Mouse (Mus musculus) hindbrain, embryonic 16.5 days (tissue): ENCODE measurements around the gene Cdk4. TPM values are rescaled to one million over a fixed set of nuclear protein-coding genes. Genes with fewer than 3 reads are reported as not detected.
"Not testable (repeated sequence)": the region's sequence is repeated elsewhere in the genome, so short reads cannot be mapped to it uniquely, and the experiment has no call there.

Source experiments
- ATAC-seq: fragments of 200-750 bp; cut with Nextera tagmentation; 2 replicates; pipeline ENCODE4 v1.8.0; 2017; ENCODE audit warnings: moderate TSS enrichment, moderate library complexity
- H3K27ac ChIP-seq: fragments of 300-500 bp; sonication (generic); 2 replicates; pipeline ENCODE4 v1.5.1; 2014; ENCODE audit warnings: low read depth, mild to moderate bottlenecking, control low read depth, low read length, moderate library complexity
- H3K27me3 ChIP-seq: fragments of 300-500 bp; sonication (generic); replicated peaks from 2 replicates; pipeline ENCODE4 v1.6.1; 2014; ENCODE audit warnings: low read length; ENCODE audit not compliant: control insufficient read depth, insufficient read depth
- H3K36me3 ChIP-seq: fragments of 300-500 bp; sonication (generic); 2 replicates; pipeline ENCODE4 v1.6.1; 2014; ENCODE audit warnings: mild to moderate bottlenecking, low read length, moderate library complexity, mixed read lengths; ENCODE audit not compliant: control insufficient read depth, insufficient read depth
- H3K4me1 ChIP-seq: fragments of 300-500 bp; sonication (generic); 2 replicates; pipeline ENCODE4 v1.6.1; 2014; ENCODE audit warnings: low read depth, low read length; ENCODE audit not compliant: control insufficient read depth, insufficient read depth
- H3K4me2 ChIP-seq: fragments of 300-500 bp; sonication (generic); 2 replicates; pipeline ENCODE4 v1.6.1; 2014; ENCODE audit warnings: mild to moderate bottlenecking, low read length, control low read depth, moderate library complexity
- H3K4me3 ChIP-seq: fragments of 300-500 bp; sonication (generic); 2 replicates; pipeline ENCODE4 v1.5.1; 2014; ENCODE audit warnings: mild to moderate bottlenecking, low read length, control low read depth, moderate library complexity
- H3K9ac ChIP-seq: fragments of 300-500 bp; sonication (generic); 2 replicates; pipeline ENCODE4 v1.6.1; 2014; ENCODE audit warnings: low read depth, mild to moderate bottlenecking, control low read depth, low read length, moderate library complexity
- H3K9me3 ChIP-seq: fragments of 300-500 bp; sonication (generic); 2 replicates; pipeline ENCODE4 v1.6.1; 2014; ENCODE audit warnings: mild to moderate bottlenecking, low read length, moderate library complexity; ENCODE audit not compliant: control insufficient read depth
- WGBS: fragments of 180-500 bp; shearing (Covaris S2); extraction: QIAGEN DNeasy Blood & Tissue Kit; methylation state at CpG from one replicate; pipeline ENCODE4 v1.1.7; 2014; 5-methylcytosine and 5-hydroxymethylcytosine counted together
- polyA plus RNA-seq: library from polyadenylated mRNA; unstranded; fragments of >200 nt; fragmentation: Nextera tagmentation; extraction: Ambion mirVana; gene quantifications from 2 replicates; pipeline ENCODE4 v1.2.1, GENCODE M21; 2015

Gene Cdk4
- polyA plus RNA-seq, 1 experiment from 2014 or later: 669 TPM

DNA sequence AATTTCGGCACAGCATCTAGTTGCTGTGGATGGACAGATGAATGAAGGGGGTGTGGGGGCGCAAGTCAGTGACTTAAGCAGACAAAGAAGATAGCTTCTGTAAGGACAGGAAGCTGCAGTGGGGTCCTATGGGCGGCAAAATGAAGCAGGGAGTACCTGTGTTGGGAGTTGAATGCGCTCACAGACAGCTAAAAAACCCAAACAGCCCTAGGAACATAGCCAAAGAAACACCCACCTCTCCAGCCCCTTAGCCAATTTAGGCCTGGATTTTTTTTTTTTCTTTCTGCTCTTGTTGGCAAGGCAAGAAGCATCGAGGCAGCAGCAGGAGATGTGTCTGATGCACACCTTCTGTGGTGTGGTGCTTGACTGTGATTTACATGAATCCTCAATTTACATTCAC lies 2.2 kb upstream of the Cdk4 start:
- Histone ChIP-seq H3K36me3 (peaks cover 26% of the 10 kb centered on the region), H3K4me2 (peak overlapping the region; percentile 86), H3K4me3 (peak overlapping the region; percentile 81), H3K27ac (peak overlapping the region; percentile 94), H3K27me3 (no peaks in the 10 kb centered on the region), H3K4me1 (peaks cover 26% of the 10 kb centered on the region), H3K9ac (peak overlapping the region; percentile 97), H3K9me3 (no peaks in the 10 kb centered on the region)
- no peak for ATAC-seq
- WGBS: 14% methylated on average over 5 of the region's 5 CpGs

DNA sequence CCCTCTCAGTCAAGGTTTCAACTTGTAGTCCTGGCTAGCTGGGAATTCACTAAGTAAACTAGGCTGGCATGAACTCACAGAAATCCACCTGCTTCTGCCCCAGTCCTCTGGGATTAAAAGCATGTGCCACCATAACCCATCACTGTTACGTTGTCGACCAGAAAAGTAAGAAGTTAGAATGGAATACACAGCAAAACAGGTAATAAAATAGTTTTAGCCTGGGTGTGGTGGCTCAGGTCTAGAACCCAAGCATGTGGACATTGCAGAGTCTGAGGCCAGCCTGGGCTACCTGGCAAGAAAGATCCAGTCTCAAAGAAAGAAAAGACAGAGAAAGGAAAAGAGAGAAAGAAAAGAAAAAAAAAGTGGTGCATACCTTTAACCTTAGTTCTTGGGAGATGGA lies 1.8 kb upstream of the Cdk4 start:
- peak overlapping the region; percentile 81 for H3K4me3 ChIP-seq
- H3K36me3 ChIP-seq: peaks cover 26% of the 10 kb centered on the region
- no peak for ATAC-seq
- peak overlapping the region; percentile 86 for H3K4me2 ChIP-seq
- H3K9ac ChIP-seq: peak overlapping the region; percentile 97
- H3K4me1 ChIP-seq: peaks cover 26% of the 10 kb centered on the region
- H3K27me3 ChIP-seq: no peaks in the 10 kb centered on the region
- WGBS: 55% methylated on average over 2 of the region's 2 CpGs
- H3K27ac ChIP-seq: peak overlapping the region; percentile 94
- H3K9me3 ChIP-seq: no peaks in the 10 kb centered on the region

DNA sequence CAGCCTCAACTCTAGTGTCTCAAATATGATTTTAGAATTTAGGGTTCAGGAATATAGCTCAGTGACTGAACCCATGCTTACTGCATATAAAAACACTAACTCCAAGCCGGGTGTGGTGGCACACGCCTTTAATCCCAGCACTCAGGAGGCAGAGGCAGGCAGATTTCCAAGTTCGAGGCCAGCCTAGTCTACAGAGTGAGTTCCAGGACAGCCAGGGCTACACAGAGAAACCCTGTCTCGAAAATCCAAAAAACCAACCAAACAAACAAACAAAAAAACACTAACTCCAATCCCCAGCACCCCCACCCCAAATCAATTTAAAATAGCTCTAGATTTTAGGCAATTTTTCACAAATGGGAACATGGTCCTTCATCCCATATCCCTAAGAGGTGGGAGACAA lies 1.2 kb upstream of the Cdk4 start:
- ATAC-seq, H3K4me2 ChIP-seq, H3K27me3 ChIP-seq, H3K9me3 ChIP-seq, H3K9ac ChIP-seq, H3K27ac ChIP-seq, H3K4me3 ChIP-seq: not testable (repeated sequence)
- WGBS: 88% methylated on average over 4 of the region's 4 CpGs
- H3K4me1 ChIP-seq: peaks cover 26% of the 10 kb centered on the region
- H3K36me3 ChIP-seq: peaks cover 27% of the 10 kb centered on the region

DNA sequence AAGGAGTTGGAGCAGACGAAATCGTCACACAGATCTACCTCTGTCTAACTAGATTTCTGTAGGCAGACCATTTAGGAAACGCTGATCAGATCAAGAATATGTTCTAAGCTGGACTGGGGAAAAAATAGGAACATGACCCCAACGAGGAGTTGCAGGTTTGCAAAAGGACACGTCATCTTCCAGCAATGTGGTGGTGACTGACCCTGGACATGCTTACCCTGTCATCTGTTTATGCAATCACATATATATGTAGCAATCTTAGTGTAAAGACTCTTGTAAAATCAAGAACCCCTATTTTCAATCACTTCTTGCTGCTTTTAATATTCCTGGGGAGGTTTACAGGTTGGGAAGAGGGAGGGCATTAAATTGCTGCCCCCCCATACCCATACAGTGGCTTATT lies 831 bp upstream of the Cdk4 start:
- 81% methylated on average over 5 of the region's 5 CpGs for WGBS
- no peak for ATAC-seq
- Histone ChIP-seq H3K27ac (peak overlapping the region; percentile 72), H3K36me3 (peaks cover 27% of the 10 kb centered on the region), H3K4me1 (peaks cover 26% of the 10 kb centered on the region), H3K4me3 (no peak overlapping the region), H3K9ac (no peak overlapping the region), H3K4me2 (peak overlapping the region; percentile 77; the same call in 1 of the 2 replicates), H3K27me3 (no peaks in the 10 kb centered on the region), H3K9me3 (no peaks in the 10 kb centered on the region)

DNA sequence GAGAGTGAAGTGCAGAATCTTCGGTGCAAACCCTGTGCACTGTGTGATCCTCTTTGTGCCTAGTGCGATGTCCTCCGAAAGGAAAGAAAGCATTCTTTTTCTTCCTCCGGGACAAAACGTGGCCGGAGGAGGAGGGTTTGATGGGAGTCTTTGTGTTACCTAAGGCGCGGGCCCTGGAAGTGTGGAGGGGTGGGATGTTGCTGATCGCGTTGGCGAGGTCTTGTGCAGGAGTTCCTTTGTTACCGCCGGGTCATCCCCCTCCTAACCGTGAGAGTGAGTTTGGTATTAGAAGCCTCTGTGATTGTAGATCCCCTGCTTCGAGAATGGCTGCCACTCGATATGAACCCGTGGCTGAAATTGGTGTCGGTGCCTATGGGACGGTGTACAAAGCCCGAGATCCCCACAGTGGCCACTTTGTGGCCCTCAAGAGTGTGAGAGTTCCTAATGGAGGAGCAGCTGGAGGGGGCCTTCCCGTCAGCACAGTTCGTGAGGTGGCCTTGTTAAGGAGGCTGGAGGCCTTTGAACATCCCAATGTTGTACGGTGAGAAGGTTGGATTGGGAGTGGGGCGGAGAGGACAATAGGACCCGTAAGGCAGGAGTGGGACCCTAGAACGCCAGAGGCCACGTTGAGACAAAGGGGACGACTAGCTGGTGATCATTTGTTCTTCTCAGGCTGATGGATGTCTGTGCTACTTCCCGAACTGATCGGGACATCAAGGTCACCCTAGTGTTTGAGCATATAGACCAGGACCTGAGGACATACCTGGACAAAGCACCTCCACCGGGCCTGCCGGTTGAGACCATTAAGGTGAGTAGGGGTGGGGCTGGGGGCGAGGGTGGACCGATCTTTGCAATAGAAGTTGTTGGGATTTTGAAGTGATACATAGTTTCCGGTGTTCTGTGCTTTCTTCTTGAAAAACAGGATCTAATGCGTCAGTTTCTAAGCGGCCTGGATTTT lies 858 bp downstream of the Cdk4 start:
- Histone ChIP-seq H3K9me3 (no peaks in the 10 kb centered on the region), H3K9ac (peak overlapping the region; percentile 84), H3K4me3 (peak overlapping the region; percentile 65), H3K4me1 (peaks cover 25% of the 10 kb centered on the region), H3K4me2 (peak overlapping the region; percentile 77), H3K36me3 (peaks cover 38% of the 10 kb centered on the region), H3K27ac (peak overlapping the region; percentile 86), H3K27me3 (no peaks in the 10 kb centered on the region)
- no peak for ATAC-seq
- whole genome bisulfite sequencing: 12% methylated on average over 37 of the region's 37 CpGs

DNA sequence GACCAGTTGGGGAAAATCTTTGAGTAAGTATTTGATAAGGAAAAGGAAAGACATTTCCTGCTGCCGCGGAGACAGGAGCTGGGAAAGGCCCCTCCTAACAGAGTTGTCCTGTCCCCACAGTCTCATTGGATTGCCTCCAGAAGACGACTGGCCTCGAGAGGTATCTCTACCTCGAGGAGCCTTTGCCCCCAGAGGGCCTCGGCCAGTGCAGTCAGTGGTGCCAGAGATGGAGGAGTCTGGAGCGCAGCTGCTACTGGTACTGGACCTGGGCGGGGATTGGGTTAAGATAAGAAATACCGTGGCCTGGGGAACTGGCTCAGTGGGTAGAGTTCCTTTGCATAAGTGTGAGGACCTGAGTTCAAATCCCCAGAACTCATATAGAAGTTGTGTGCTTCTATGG lies 2.6 kb downstream of the Cdk4 start:
- Histone ChIP-seq H3K4me3 (no peak overlapping the region), H3K36me3 (peaks cover 38% of the 10 kb centered on the region), H3K9ac (no peak overlapping the region), H3K9me3 (no peaks in the 10 kb centered on the region), H3K4me2 (no peak overlapping the region), H3K4me1 (peaks cover 28% of the 10 kb centered on the region), H3K27ac (no peak overlapping the region), H3K27me3 (no peaks in the 10 kb centered on the region)
- no peak for ATAC-seq
- WGBS: 84% methylated on average over 9 of the region's 9 CpGs

DNA sequence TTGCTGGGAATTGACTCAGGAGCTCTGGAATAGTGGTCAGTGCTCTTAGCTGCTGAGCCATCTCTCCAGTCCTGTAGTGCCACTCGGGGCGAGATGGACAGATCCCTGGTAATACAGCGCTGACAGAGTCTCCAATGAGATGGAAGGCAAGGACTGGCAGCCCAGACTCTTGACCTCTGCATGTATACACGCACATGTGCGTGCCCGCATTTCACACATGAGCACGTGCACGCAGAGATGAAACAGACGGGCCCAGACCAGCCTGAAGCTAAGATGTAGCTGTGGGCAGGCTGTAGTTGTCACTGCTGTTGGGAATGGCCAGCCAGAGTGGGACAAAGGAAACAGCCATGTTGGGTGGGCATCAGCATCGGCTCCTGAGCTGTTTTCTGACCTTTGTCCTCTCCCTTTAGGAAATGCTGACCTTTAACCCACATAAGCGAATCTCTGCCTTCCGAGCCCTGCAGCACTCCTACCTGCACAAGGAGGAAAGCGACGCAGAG lies 3.2 kb downstream of the Cdk4 start:
- no peaks in the 10 kb centered on the region for H3K27me3 ChIP-seq
- WGBS: 86% methylated on average over 14 of the region's 14 CpGs
- no peak overlapping the region for H3K9ac ChIP-seq
- H3K4me3 ChIP-seq: no peak overlapping the region
- no peak overlapping the region for H3K27ac ChIP-seq
- no peak overlapping the region for H3K4me2 ChIP-seq
- H3K9me3 ChIP-seq: no peaks in the 10 kb centered on the region
- H3K4me1 ChIP-seq: peaks cover 27% of the 10 kb centered on the region
- H3K36me3 ChIP-seq: peaks cover 38% of the 10 kb centered on the region
- ATAC-seq: no peak

DNA sequence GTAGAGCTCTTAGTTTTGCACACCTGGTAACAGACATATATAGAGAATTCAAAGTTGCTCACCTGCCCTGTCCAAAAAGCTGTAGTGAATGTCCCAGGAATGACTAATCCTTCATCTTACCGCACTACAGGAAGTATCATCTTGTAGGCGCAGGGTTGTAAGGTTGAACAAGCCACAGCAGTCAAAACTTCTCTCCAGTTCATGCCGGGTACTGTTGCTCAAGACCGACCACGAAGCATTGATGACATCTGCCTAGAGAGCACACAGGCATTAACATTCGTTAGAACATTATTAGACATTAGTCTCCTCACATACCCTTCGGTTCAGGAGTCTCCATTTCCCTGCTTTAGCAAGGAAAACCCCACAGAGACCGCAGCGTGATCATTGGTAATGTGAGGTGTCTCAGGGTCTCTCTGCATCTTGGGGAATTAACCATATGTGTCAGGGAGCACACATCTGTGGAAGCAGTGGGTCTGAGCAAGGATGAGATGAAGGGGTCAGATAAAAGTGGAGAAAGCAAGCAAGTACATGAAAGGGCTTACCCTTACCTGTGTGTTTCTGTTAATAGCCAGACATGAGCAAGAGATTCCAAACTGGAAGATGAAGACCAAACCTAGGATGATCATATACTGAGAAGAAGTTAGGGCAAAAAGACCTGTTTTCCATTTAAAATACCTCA lies 5.2 kb downstream of the Cdk4 start:
- Histone ChIP-seq H3K27ac (peak overlapping the region; percentile 96; the same call in 1 of the 2 replicates), H3K9me3 (no peaks in the 10 kb centered on the region), H3K36me3 (peaks cover 38% of the 10 kb centered on the region), H3K4me2 (peak overlapping the region; percentile 86), H3K9ac (peak overlapping the region; percentile 78; the same call in 1 of the 2 replicates), H3K27me3 (no peaks in the 10 kb centered on the region), H3K4me3 (peak overlapping the region; percentile 72), H3K4me1 (peaks cover 23% of the 10 kb centered on the region)
- WGBS: 81% methylated on average over 9 of the region's 9 CpGs
- no peak for ATAC-seq
